Mouse (Mus musculus): ENCODE measurements around the gene Slc22a2.
"Not testable (repeated sequence)": the region's sequence is repeated elsewhere in the genome, so short reads cannot be mapped to it uniquely, and the experiment has no call there.

Gene Slc22a2

DNA sequence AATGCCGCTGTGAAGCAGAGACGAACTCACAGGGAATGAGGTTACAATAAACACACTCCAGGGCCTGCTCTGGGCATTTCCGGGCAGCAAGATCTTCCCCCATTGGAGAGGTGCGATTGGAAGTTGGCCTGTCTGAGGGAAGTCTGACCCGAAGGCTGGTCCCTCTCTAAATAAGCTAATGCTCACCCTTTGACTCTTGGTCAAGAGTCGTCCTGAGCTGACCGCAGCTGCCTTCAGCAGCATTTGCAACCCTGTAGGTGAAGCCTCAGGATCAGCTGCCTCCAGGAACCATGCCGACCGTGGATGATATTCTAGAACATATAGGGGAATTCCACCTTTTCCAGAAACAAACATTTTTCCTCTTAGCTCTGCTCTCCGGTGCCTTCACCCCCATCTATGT lies at the start of gene Slc22a2:
Slc22a2 (plus strand) TSS at position 142 of the 400 bp plus-strand sequence.
- DNase-seq, result no peak

DNA sequence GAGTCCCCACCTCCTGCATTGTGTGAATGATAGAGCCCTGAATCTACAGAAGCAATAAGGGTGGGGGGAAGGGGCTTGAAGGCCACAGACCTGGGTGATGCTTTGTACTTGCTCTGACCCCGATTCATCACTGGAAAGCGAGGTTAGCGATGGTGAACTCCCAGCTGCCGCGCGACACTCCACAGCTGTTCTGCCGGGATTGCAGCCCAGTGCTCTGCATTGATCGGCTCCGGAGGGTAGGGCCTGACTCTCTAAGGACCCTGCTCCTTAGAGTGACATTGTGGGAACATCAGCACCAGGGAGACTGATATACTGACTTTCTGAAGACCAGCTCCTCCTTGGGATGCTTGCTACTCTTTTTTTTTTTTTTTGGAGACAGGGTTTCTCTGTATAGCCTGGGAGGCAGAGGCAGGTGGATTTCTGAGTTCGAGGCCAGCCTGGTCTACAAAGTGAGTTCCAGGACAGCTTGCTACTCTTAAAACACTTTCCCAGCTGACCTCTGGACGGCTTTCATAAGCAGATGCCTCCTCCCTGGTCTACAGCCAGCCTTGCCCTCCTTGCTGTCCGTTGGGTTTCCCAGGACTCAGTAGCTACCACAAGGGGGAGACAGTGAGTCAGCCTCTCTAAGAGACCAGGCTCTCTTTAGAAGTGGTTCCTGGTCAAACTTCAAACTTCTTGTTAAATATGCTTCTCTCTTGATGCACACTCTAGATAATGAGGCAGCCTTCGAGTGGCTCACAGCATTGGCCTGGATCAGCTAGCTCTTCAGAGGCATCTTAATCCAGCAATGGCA lies 49.4 kb upstream of the Slc22a2 start:
- DNase-seq, result peak; percentile 73 to 79

DNA sequence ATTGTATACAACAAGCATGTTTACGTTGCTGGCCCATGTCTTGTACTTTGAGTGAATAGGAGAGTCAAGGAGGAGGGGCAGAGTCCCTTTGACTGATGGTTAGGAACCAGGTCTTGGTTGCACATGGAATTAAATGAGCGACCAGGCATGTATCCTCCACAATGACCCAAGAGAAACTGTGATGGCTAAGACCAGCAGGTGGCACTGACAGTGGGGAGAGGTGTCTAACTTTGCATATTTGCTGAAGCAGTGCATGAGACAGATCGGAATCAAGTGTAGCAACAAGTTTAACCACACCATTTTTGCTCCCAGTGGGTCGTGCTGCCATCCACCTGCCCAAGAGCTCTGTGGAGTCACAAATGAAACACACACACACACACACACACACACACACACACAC lies 21.7 kb upstream of the Slc22a2 start:
- no peak for DNase-seq

DNA sequence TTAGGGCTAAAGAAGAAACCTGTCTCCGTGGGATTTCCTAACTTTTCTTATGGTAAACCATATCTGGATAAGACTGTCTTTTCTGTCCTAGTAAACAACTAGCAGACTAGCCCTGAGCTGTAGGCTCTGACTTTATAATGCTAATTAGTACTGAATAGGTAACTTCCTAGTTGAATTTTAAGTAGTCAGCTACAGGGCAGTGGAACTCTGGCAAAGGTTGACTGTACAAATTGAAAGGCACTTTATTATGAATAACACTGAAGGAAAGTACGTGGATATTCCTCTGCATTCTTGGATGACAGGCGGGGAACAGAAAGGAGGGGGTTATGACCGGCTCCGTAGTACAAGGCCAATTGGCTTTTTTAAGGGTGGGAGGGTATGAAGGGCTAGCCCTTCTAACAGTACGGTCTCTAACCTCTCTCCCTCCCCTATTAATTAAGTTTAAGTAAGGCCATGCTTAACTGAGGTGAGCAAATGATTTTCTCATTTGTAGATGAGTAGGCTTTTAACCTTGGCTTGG lies 19.4 kb upstream of the Slc22a2 start:
- not testable (repeated sequence) for DNase-seq

DNA sequence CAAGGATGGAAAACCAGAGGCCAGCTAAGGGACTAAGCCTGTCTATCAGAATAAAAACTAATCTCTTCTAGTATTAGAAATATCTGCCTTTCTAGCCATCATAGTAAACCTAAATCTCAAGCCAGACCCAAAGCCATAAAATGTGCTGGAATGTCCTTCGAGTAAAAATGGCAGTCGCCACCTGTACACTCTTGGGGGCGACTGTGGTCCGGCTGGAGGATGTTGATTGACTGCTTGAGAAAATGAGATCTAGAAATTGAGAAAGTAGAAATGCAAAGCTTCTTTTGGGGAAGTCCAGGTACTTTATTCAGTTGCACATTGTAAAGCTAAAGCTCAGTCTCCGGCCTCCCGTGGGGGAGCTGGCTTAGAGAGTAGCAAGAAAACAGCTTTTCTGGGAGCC lies 18.5 kb upstream of the Slc22a2 start:
- no peak for DNase-seq

DNA sequence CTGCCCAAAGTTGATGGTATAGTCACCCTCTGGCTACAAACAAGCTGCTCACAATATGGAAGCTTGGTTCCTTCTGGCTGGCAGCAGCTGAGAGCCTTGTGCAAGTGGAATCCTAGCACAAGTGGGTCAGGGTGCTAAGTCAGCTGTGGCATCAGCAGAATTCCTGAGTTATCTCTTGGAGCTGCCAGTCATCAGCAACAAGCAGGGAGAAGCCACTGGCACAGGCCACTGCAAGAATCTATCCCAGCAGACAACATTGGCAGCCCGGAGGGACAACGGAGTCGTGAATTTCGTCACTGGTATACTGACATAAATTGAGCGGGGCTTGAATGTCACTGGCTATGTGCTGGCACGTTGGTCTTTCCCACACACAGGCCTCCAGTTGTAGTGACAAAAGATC lies 12.6 kb upstream of the Slc22a2 start:
- DNase-seq, result peak; percentile 11 to 52

DNA sequence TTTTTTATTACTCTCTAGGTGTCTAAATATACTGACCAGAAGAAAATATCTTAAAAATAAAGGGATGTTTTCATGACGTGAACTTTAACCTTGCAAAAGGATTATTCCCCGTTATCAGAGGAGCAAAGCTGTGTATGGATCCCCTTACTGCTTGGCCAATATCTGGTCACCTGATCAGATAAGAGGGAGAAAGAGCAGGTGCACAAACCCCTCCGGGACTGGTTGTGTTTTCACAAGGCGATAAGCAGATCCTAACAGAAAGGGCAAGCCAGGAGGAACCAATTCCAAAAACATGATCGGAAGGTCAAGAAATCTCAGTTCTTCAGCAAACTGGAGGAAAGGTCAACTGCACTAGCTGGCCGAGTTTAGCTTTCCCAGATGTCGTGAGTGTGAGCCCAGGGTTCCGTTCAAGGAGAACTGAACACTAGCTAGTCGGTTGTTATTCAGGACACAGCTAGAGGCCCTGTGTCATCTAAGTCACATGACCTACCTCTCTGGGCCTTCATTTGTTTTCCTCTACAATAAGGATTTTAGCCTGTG lies 11.9 kb upstream of the Slc22a2 start:
- DNase-seq, result no peak

DNA sequence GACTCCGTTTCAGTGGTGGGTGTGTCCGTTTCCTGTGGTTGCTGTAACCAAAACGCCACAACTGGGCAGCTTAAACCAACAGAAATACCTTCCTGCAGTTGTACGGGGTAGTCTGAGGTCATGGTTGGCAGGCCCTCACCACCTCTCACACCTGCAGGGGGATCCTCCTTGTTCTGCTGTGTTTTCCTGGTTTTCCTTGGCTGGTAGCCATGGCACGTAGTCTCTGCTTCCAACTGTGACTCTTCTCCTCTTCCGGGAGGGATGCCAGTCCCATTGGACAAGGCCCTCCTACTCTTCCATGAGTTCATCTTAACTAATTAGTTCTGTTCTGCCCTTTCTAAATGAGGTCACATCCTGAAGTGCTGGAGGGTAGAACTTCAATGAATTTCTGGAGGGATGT lies 8.5 kb upstream of the Slc22a2 start:
- no peak for DNase-seq

DNA sequence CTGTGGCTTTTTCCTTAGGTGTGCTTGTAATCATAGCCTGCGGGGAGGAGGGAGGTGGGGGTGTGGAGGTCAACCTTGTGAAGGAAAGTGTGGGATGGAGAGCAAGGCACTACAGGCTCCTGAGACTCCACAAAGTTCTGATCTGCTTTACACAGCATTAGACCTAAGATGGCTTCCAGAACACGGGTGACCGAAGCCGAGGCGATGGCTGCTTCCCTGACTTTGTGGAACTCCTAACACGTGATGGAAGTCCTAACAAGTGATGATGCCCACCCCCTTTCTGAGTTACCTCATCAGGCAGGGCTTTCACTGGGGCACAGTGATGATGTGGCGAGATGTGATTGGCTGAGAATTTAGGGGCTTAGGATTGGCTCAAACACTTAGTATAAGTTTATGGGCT lies 6.8 kb upstream of the Slc22a2 start:
- no peak for DNase-seq

DNA sequence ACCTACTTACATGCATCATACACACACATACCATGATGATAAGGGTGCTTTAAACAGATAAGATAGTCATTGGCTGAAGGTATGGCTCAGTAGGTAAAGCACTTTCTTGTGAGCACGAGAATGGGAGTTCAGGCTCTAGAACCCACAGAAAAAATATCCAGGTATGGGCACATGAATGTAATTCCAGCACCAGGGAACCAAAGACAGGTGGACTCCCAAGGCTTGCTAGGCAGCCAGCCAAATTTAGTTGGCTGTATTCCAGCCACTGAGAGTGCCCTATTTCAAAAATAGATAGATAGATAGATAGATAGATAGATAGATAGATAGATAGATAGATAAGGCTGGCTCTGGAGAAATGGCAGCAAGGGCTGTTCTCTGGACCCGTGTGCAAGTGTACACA lies 1.4 kb downstream of the Slc22a2 start:
- DNase-seq, result no peak

DNA sequence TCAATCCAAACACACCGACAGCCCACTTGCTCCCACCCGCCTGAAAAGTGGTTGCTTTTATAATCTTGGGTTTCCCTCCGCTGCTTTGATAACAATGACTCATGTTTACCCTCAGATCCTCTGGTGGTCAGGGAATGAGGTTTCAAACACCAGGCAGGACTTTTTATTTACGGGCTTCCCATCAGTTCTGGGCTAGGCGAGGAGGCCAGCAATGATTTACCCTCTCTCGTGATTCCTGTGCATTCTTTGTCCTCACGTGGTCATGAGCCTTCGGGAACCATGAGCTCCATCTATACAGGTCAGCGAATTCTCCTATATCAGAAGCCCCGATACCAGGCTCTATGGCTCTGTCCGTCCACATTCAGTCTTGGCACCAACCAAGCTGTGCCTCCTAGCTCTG lies 3.0 kb downstream of the Slc22a2 start:
- no peak for DNase-seq

DNA sequence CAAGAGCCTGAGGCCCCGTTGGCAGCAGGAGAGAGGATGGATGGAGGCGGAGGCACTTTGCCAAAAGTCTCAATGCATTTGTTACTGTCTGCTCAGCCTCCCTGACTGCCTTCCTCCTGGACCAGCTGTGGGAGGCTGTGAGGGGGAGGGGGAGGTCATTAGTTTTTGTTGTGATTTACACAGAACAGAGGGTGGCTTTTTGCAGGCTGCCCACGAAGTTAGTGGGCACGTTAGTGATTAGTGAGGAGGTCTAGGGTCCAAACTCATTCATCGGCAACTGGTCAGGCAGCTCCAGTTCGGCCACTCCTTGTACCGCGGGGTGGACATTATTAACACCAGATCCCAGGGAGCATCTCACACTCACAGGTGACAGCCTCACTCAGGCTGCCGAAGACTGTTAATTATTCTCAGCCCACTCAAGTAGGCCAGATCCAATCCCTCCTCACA lies 4.9 kb downstream of the Slc22a2 start:
- no peak for DNase-seq

DNA sequence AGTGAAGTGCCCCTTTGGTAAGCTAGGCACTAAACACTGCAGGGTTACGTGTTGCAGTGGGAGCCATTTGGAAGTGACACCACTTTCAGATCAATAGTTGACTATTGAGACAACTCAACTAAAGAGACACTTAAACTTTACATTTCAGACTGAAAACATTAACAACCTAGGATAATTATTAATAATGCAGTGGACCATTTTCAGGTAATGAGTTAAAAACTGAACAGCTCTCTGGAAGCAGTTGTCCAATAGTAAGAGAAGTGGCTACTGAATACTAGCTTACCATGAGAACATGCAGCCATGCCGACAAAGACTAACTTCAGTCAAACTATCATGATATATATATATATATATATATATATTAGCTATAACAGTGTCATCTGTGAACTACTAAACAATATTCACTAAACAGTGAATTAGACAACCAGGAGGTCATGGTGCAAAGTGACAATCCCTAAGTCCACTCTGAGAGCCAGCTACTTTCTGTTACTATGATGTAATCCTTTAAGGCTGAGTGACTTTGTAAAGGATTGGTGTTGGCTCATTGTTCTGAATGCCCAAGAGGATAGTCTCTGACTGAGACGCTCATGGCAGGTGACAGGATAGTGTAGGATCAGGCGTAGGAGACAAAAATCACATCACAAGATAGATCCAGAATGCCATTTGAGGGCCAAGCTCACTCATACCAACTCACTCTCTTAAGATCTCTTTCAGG lies 7.1 kb downstream of the Slc22a2 start:
- DNase-seq, result no peak

DNA sequence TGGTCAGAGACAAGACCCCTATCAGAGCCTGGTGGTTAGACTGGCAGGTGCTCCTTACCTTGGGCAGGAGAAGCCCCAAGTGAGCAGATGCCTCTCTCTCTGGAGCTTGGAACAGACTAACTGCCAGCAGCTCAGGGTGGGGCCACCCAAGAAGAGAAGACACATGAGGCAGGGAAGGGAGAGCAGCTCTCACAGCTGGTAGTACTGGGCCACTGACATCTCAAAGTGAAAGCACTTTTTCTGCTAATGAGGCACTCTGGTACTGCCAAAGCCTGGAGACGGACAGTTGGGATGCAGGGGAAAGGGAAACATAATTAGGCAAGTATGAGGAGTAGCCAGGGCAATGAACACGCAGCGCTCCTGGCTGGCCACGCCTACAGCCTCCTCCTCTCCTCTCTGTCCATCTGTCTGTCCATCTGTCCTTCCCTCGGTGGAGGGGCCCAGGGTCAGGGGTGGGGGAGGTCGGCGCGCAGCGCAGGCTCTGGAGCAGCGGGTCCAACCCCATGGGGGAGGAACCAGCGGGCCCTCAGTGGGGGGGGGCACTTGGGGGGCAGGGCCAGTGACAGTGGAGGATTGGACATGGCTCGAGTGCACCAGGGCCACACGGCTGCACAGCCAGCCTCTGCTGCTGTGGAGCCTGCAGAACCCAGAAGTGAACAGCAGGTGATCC lies 12.0 kb downstream of the Slc22a2 start:
- DNase-seq, result no peak

DNA sequence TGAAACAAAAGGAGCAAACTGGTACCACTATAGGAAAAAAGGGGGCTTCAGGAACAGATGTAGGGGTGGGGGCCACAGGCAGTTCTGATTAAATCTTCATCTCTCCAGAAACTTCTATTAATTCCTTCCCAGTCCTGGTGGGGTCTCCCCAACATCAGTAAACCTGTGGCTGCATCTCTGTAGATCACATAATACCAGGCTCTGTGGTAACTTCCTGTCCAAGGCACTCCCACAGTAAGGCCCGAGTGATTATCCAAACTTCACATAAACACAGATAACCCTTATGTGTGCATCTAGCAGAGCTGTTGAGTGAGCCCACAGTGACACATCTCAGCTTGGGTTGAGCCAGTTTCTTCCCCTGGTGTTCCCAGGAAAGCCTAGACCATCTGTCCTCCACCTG lies 22.7 kb downstream of the Slc22a2 start:
- DNase-seq, result peak in 1 of 2 experiments; percentile 14

DNA sequence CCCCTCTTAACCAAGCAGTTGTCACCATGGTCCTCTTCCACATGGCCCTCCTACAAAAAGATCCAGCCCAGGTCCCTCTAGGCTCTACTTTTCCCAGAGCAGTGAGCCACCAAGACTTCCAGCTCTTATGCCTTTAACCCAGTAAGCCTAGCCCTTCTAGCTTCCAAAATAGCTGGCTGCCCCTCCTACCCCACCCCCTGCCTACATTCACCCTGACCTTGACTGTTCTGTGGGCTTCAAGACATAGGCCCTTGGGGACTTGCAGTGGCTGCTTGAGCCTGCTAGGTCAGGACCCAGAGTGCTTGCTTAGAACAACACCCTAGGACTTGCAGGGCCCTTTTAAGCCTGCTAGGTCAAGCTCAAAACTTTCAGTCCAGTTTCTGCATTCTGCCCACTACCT lies 23.3 kb downstream of the Slc22a2 start:
- no peak for DNase-seq

DNA sequence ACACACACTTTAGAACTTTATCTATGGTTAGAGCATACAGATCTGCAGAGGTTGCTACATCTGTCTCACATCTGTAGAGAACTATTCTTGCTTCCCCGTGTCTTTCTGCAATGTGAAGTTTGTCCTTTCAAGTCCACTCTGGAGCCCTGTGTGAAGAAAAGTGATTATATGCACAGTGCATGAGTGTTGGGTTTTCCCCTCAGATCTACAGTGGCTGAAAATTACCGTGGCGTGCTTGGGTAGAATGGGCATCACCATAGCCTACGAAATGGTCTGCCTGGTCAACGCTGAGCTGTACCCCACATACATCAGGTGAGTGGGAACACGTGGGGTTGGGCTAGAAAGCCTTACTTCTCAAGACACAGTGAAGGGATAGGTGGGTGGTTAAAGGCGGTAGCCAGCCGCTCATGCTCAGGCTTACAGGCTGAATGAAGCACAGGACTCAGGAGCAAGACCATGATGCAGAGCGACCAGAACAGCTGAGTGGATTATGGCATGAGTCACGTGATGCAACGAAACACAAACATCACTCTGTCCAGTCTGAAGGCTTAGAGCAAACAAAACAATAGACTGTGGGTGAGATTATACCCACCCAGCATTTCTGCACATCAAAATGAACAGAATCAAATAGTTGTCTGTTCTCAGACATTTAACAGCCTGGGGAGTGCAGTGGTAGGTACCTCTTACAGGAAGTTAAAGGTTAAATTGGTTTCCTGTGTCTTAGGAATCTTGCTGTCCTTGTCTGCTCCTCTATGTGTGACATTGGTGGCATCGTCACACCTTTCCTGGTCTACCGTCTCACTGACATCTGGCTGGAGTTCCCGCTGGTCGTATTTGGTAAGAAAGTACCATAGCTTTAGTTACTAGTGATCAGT lies 30.8 kb downstream of the Slc22a2 start:
- DNase-seq, result no peak

DNA sequence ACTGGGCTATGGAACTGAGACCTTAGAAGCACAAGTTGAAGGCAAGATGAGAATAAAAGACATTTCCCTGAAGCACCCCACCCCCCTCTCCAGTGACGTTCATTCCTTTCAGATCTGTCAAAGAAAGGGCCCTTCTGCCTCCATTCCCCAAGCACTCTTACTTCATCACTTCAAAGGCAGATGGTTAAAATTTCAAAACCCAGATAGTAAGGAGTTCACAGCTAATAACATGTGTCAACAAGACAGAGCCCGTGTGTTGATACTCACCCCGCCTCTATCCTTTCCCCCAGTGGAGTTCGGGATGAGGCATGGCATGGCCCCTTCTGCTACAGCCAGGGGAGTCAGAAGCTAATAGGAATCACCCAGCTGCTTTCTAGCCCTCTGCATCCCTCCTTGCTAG lies 31.5 kb downstream of the Slc22a2 start:
- DNase-seq, result peak; percentile 38 to 62

DNA sequence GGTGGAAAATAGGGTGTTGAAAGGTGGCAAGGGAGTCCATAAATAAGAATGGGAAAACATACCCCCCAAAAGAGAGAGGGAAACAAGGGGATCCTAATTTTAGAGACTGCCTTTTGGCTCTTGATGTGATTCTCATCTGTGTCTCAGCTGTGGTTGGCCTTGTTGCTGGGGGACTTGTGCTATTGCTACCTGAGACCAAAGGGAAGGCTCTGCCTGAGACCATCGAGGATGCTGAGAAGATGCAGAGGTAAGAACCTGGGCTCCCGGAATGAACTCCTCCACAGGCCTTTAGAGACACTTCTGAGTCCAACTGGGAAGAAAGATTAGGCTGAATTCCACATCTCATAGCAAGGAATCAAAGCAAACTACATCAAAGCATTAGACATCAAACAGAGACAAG lies 35.7 kb downstream of the Slc22a2 start:
- DNase-seq, result no peak

DNA sequence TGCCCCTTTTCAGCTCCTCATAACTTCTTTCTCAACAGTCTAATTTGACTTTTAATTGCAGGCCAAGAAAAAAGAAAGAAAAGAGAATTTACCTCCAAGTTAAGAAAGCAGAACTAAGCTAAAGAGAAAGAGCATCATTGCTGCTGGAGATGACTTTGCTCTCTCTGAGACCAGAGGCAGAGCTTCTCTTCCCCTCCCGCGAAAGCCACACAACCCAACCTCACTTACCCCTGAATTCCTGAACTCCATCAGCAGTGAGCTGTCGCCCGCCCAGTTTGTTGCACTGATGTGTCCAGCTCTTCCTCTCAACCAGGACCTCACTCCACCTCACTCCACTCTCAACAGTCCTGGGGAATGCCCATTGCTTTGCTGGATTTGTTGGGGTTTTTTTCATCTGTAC lies 44.1 kb downstream of the Slc22a2 start:
- DNase-seq, result no peak

DNA sequence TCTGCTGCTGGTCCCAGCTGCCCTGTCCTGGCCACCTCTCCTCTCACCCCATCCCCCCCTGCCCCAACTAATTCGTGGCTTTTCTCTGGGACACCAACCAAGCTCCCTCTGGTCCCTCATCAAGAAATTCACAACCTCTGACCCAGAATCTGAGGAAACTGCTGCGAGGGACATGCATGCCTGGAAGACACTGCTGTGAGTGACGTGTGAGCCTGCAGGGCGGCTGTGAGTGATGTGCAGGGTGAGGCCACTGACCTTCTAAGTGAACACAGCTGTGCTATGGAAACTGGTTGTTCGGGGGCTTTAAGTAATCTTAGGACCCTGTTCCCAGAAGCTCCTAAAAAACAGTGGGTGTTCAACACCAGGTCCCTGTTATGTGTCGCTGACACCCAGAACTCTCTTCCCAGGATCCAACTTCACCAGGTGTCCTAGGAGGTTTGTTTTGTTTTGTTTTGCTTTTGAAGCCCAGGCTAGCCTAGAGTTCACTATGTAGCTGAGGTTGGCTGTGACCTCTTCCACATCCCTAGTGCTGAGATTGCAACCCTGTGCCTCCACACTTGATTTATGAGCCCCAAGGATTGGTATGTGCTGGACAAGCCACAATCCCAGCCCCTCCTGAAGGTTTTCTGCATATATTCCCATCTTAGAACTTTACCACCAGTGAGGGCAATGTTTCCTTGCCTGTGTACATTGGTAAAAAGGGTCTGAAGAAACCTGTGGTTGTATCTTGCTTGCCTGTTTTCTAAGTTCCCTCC lies 47.2 kb downstream of the Slc22a2 start:
- peak; percentile 30 to 78 for DNase-seq

All from lung, postnatal 4 days (tissue).